Mouse (Mus musculus): ENCODE data around the gene Cdhr2.

Cdhr2 gene

GRCm38 (mm10) chr13:54701243-54701642 is at the start of gene Cdhr2:
Gene Cdhr2, plus strand, starts transcription at chr13:54701461.
- no peak for DNase-seq

- DNase-seq: no peak
Measured at GRCm38 (mm10) chr13:54660877-54661276, 40.4 kb upstream of the Cdhr2 start.

GRCm38 (mm10) chr13:54661358-54661757 is 39.9 kb upstream of the Cdhr2 start:
- no peak for DNase-seq

GRCm38 (mm10) chr13:54663999-54664398 is 37.3 kb upstream of the Cdhr2 start:
- DNase-seq: no peak

GRCm38 (mm10) chr13:54664509-54664908 is 36.8 kb upstream of the Cdhr2 start:
- no peak for DNase-seq

GRCm38 (mm10) chr13:54665062-54665461 is 36.2 kb upstream of the Cdhr2 start:
- DNase-seq: no peak

- DNase-seq: no peak
Measured at GRCm38 (mm10) chr13:54670491-54670890, 30.8 kb upstream of the Cdhr2 start.

- DNase-seq: no peak
Measured at GRCm38 (mm10) chr13:54675895-54676590, 25.2 kb upstream of the Cdhr2 start.

- no peak for DNase-seq
Measured at GRCm38 (mm10) chr13:54678263-54678662, 23.0 kb upstream of the Cdhr2 start.

GRCm38 (mm10) chr13:54680184-54680853 is 20.9 kb upstream of the Cdhr2 start:
- no peak for DNase-seq

GRCm38 (mm10) chr13:54681291-54681690 is 20.0 kb upstream of the Cdhr2 start:
- DNase-seq: no peak

GRCm38 (mm10) chr13:54683301-54683700 is 18.0 kb upstream of the Cdhr2 start:
- DNase-seq: no peak

GRCm38 (mm10) chr13:54684140-54684896 is 16.9 kb upstream of the Cdhr2 start:
- no peak for DNase-seq

GRCm38 (mm10) chr13:54685174-54685573 is 16.1 kb upstream of the Cdhr2 start:
- no peak for DNase-seq

- no peak for DNase-seq
Measured at GRCm38 (mm10) chr13:54686139-54687053, 14.9 kb upstream of the Cdhr2 start.

- DNase-seq: no peak
Measured at GRCm38 (mm10) chr13:54687096-54687495, 14.2 kb upstream of the Cdhr2 start.

- peak; percentile 97 for DNase-seq
Measured at GRCm38 (mm10) chr13:54687575-54688424, 13.5 kb upstream of the Cdhr2 start.

- no peak for DNase-seq
Measured at GRCm38 (mm10) chr13:54690151-54690740, 11.0 kb upstream of the Cdhr2 start.

- peak; percentile 22 for DNase-seq
Measured at GRCm38 (mm10) chr13:54691737-54692136, 9.5 kb upstream of the Cdhr2 start.

GRCm38 (mm10) chr13:54692711-54693557 is 8.3 kb upstream of the Cdhr2 start:
- DNase-seq: peak; percentile 28
